7 mouse cellular contexts compared by ENCODE assay signal in the genomic region with DNA sequence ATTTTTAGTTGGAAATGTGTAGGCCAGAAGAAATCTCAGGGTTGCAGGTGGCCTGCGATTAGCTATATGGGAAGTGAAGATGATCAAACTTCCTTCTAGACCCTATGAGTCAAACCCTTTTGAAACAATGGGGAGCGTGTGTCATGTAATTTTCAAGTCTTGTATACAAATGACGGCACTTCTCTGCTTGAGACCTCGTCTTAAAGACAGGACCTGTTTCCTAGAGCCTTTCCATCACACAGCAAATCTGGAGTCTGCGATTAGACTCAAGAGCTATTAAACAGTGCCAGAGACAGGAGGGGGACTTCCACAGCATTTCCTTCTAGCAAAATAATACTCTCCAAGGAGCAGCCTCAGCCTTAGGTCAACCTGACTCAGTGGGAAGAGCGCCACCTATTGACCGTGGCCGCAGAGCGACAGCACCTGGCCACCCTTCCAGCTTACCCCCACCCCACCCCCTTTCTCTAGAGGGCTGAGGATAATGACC.
A peak's percentile ranks its signal among the peaks of the same experiment; 100 is the strongest.
DNase-seq lines count a peak whose midpoint lies in the region; ATAC-seq and TF ChIP-seq lines count a peak whose summit lies in the region.

No protein-coding gene starts in this region.

- DNase-seq in CD4-positive, CD25-positive, alpha-beta regulatory T cell, adult 2 months (ENCODE audit: low read depth, low spot score) = peak; percentile 86
- DNase-seq in Patski (ENCODE audit: low read depth, low spot score) = peak; percentile 20
- peak; percentile 12 for DNase-seq in fibroblast of lung, adult 2 months (ENCODE audit: low read depth)
- peak; percentile 83 for DNase-seq in heart, postnatal 14 days
- peak; percentile 81 for DNase-seq in limb, embryonic 11.5 days (ENCODE audit: low spot score)
- DNase-seq in splenic B cell, adult 2 months (ENCODE audit: low read depth, low spot score) = peak; percentile 86

- no peaks in the 10 kb centered on the region for H3K9me3 ChIP-seq in limb, embryonic 11.5 days (ENCODE audit: control insufficient read depth, low read length)
- no peaks in the 10 kb centered on the region for H3K9me3 ChIP-seq in midbrain, embryonic 13.5 days

- no peak overlapping the region for H3K4me2 ChIP-seq in limb, embryonic 11.5 days (ENCODE audit: low read depth, severe bottlenecking)
- H3K4me2 ChIP-seq in midbrain, embryonic 13.5 days (replicated peaks) = no peak overlapping the region

- POLR2A ChIA-PET in Patski (lab: Charles Lee) = no interaction called here

- intact Hi-C loops in heart, postnatal 14 days (cut with DNase I) = loop anchor here (1.0 to 5.0 kb wide), 3 partner anchors 44 to 359 kb away; a partner anchor contains a TSS

- peaks cover 11% of the 10 kb centered on the region for H3K4me1 ChIP-seq in limb, embryonic 11.5 days (ENCODE audit: control insufficient read depth, insufficient read depth, low read length)
- no peaks in the 10 kb centered on the region for H3K4me1 ChIP-seq in midbrain, embryonic 13.5 days (replicated peaks)

- no peak overlapping the region for H3K4me3 ChIP-seq in limb, embryonic 11.5 days (ENCODE audit: low read depth, low read length)
- no peak overlapping the region for H3K4me3 ChIP-seq in midbrain, embryonic 13.5 days (replicated peaks)

- no peak overlapping the region for H3K27ac ChIP-seq in limb, embryonic 11.5 days (replicated peaks; ENCODE audit: low read depth, low read length)
- H3K27ac ChIP-seq in midbrain, embryonic 13.5 days = no peak overlapping the region

- 28% methylated on average over 9 of the region's 9 CpGs for WGBS in limb, embryonic 11.5 days
- 44% methylated on average over 9 of the region's 9 CpGs for WGBS in midbrain, embryonic 13.5 days

- in situ Hi-C loops in Patski (cut with MboI; ENCODE audit: low pct_unique_long_range_greater_than_20kb) = loop anchor here (10.0 kb wide), 1 partner anchor 334 kb away; no protein-coding TSS in a partner anchor

- H3K36me3 ChIP-seq in limb, embryonic 11.5 days (ENCODE audit: control insufficient read depth, insufficient read depth, low read length) = no peaks in the 10 kb centered on the region
- H3K36me3 ChIP-seq in midbrain, embryonic 13.5 days = no peaks in the 10 kb centered on the region
- H3K36me3 ChIP-seq in splenic B cell, adult 2 months (ENCODE audit: control insufficient read depth, insufficient read depth, low read length, poor library complexity, severe bottlenecking) = no peaks in the 10 kb centered on the region

- H3K27me3 ChIP-seq in Patski = no peaks in the 10 kb centered on the region
- no peaks in the 10 kb centered on the region for H3K27me3 ChIP-seq in limb, embryonic 11.5 days (ENCODE audit: control insufficient read depth, insufficient read depth, low read length)
- 0 out of 2 replicates have a peak, but pooled peaks cover 3% of the 10 kb centered on the region for H3K27me3 ChIP-seq in midbrain, embryonic 13.5 days
- H3K27me3 ChIP-seq in splenic B cell, adult 2 months (ENCODE audit: control insufficient read depth, insufficient read depth, low read length, poor library complexity, severe bottlenecking) = no peaks in the 10 kb centered on the region

- peak; percentile 93 for TF ChIP-seq CTCF in Patski (IDR thresholded peaks at IDR 0.05)

- CTCF ChIA-PET in Patski (lab: Charles Lee) = interaction anchor here (0.6 to 4.1 kb wide), 18 partner anchors 9 to 363 kb away, joined by 3 to 25 read pairs (median 3); no protein-coding TSS in a partner anchor

- peak; percentile 81 for ATAC-seq in Patski
- peak; percentile 75; the same call in 1 of the 2 replicates for ATAC-seq in limb, embryonic 11.5 days (ENCODE audit: insufficient number of reproducible peaks, low FRiP score, low TSS enrichment, low read depth)
- ATAC-seq in midbrain, embryonic 13.5 days = peak; percentile 58; the same call in 1 of the 2 replicates

- no peak overlapping the region for H3K9ac ChIP-seq in limb, embryonic 11.5 days (ENCODE audit: low read length)
- H3K9ac ChIP-seq in midbrain, embryonic 13.5 days (replicated peaks) = no peak overlapping the region

Comparison
In these comparisons a context has a peak if more than half of its experiments do, and no peak if none do; other contexts are left out.
1. DNase-seq: peak in every context shown above with its lines; median percentile 86 in CD4-positive, CD25-positive, alpha-beta regulatory T cell, adult 2 months; 86 in splenic B cell, adult 2 months; 83 in heart, postnatal 14 days; 81 in limb, embryonic 11.5 days; 20 in Patski; 12 in fibroblast of lung, adult 2 months.